Mouse (Mus musculus) right cerebral cortex, postnatal 10 days (tissue): ENCODE results near the gene Sap30bp.

Experiments
- DNase-seq, 2 experiments: peaks; one replicate each; pipeline ENCODE4 v3.0.0; 2021; ENCODE audit warnings: low spot score in 2 of 2

Sap30bp gene

GRCm38 (mm10) chr11:115933108-115933746 lies at the start of gene Sap30bp, which contains the start of gene Recql5:
Gene Sap30bp (plus strand): TSS chr11:115933282.
Gene Recql5 (minus strand): TSS chr11:115933477.
- DNase-seq = peak; percentile 99

- DNase-seq = no peak
Observed at GRCm38 (mm10) chr11:115884361-115884760, 48.7 kb upstream of the Sap30bp start.

GRCm38 (mm10) chr11:115885281-115885680 lies 47.8 kb upstream of the Sap30bp start:
- DNase-seq = no peak

GRCm38 (mm10) chr11:115886446-115886845 lies 46.6 kb upstream of the Sap30bp start:
- no peak for DNase-seq

GRCm38 (mm10) chr11:115888020-115888419 lies 45.1 kb upstream of the Sap30bp start:
- no peak for DNase-seq

GRCm38 (mm10) chr11:115889159-115889558 lies 43.9 kb upstream of the Sap30bp start:
- no peak for DNase-seq

- no peak for DNase-seq
Observed at GRCm38 (mm10) chr11:115892213-115892612, 40.9 kb upstream of the Sap30bp start.

- no peak for DNase-seq
Observed at GRCm38 (mm10) chr11:115893071-115893470, 40.0 kb upstream of the Sap30bp start.

GRCm38 (mm10) chr11:115894755-115895520 lies 38.1 kb upstream of the Sap30bp start:
- no peak for DNase-seq

- no peak for DNase-seq
Observed at GRCm38 (mm10) chr11:115898446-115898845, 34.6 kb upstream of the Sap30bp start.

- DNase-seq = peak; percentile 64 to 79
Observed at GRCm38 (mm10) chr11:115898886-115899285, 34.2 kb upstream of the Sap30bp start.

GRCm38 (mm10) chr11:115899486-115900266 lies 33.4 kb upstream of the Sap30bp start, which contains the start of gene Smim5:
Gene Smim5 (plus strand): TSS chr11:115899966.
- DNase-seq = no peak

GRCm38 (mm10) chr11:115900561-115901337 lies 32.3 kb upstream of the Sap30bp start:
- DNase-seq = no peak

- no peak for DNase-seq
Observed at GRCm38 (mm10) chr11:115901338-115902161, 31.5 kb upstream of the Sap30bp start.

GRCm38 (mm10) chr11:115902177-115902576 lies 30.9 kb upstream of the Sap30bp start:
- no peak for DNase-seq

- peak; percentile 49 to 53 for DNase-seq
Observed at GRCm38 (mm10) chr11:115902831-115903230, 30.3 kb upstream of the Sap30bp start.

- no peak for DNase-seq
Observed at GRCm38 (mm10) chr11:115903384-115904230, 29.5 kb upstream of the Sap30bp start.

GRCm38 (mm10) chr11:115904231-115904955 lies 28.7 kb upstream of the Sap30bp start:
- DNase-seq = no peak
